Mouse (Mus musculus) E14TG2a.4 (cell line): Measurements from ENCODE around the gene Etv3.

Experiments
- CTCF ChIP-seq: conservative IDR thresholded peaks from 2 replicates; pipeline ENCODE4 v1.5.1; 2014; ENCODE audit warnings: low read length
- POU5F1 ChIP-seq: IDR thresholded peaks from 2 replicates; pipeline ENCODE4 v1.6.1; 2014; ENCODE audit warnings: low read length, borderline replicate concordance

DNA sequence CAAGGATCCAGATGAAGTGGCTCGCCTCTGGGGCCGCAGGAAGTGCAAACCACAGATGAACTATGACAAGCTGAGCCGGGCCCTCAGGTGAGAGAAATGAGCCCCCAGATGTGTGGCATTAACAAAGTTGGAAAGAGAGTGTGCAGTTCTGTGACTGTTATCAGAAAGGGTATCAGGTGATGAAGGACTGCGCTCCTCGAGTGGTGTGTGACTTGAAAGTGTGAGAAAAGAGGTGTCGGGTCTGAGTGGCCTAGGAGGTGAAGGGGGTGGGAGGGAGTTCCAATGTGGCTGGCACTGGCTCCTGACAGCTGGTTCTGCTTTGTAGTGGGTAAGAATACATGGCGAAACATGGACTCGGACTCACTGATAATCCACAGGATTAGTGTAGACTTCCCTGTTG, 2.8 kb downstream of the Etv3 start:
- no peak for TF ChIP-seq CTCF
- no peak for TF ChIP-seq POU5F1
